Mouse (Mus musculus): Measurements from ENCODE around the gene Eif4e2.

GRCm38 (mm10) chr1:87227160-87227550 lies 13.4 kb downstream of the Eif4e2 start:
- no peak for TF ChIP-seq CTCF (IDR thresholded peaks at IDR 0.05; ENCODE audit: insufficient read depth, low read length)
- TF ChIP-seq POLR2A (IDR thresholded peaks at IDR 0.05; ENCODE audit: borderline replicate concordance, extremely low read depth, low read depth, low read length), result no peak
